Mouse (Mus musculus): ENCODE data around the gene Bnip2. TPM values are rescaled to one million over a fixed set of nuclear protein-coding genes. Genes with fewer than 3 reads are reported as not detected.

The Bnip2 gene
- total and polyA plus RNA-seq, 2 experiments from 2014 or later: 87.2 to 104 TPM

- no peak overlapping the region for H3K4me3 ChIP-seq (ENCODE audit: low read depth, low read length)
- DNase-seq (ENCODE audit: low spot score): no peak
- TF ChIP-seq EP300 (IDR thresholded peaks at IDR 0.05; ENCODE audit: low read depth) (no peak), CTCF (IDR thresholded peaks at IDR 0.05; ENCODE audit: low read depth) (no peak)
- 50% methylated on average over 6 of the region's 6 CpGs for WGBS
- no peak overlapping the region for H3K9ac ChIP-seq (replicated peaks; ENCODE audit: low read depth, low read length)
- no peaks in the 10 kb centered on the region for H3K4me1 ChIP-seq (ENCODE audit: control insufficient read depth, insufficient read depth)
- no peak overlapping the region for H3K27ac ChIP-seq (ENCODE audit: low read depth)
- H3K9me3 ChIP-seq (replicated peaks; ENCODE audit: control insufficient read depth, low read length): no peaks in the 10 kb centered on the region
- no peak overlapping the region for H3K4me2 ChIP-seq (ENCODE audit: low read depth, low read length)
- no peaks in the 10 kb centered on the region for H3K36me3 ChIP-seq (replicated peaks; ENCODE audit: control insufficient read depth, insufficient read depth, low read length)
- no peak for ATAC-seq (ENCODE audit: insufficient read depth, low read depth)
- no peaks in the 10 kb centered on the region for H3K27me3 ChIP-seq (ENCODE audit: control insufficient read depth, insufficient read depth, low read length)
Observed at GRCm38 (mm10) chr9:70048751-70049415, 59.6 kb downstream of the Bnip2 start.

- Histone ChIP-seq H3K9ac (replicated peaks; ENCODE audit: low read depth, low read length) (no peak overlapping the region), H3K27me3 (ENCODE audit: control insufficient read depth, insufficient read depth, low read length) (no peaks in the 10 kb centered on the region), H3K9me3 (replicated peaks; ENCODE audit: control insufficient read depth, low read length) (no peaks in the 10 kb centered on the region), H3K4me1 (ENCODE audit: control insufficient read depth, insufficient read depth) (no peaks in the 10 kb centered on the region), H3K4me2 (ENCODE audit: low read depth, low read length) (no peak overlapping the region), H3K36me3 (replicated peaks; ENCODE audit: control insufficient read depth, insufficient read depth, low read length) (no peaks in the 10 kb centered on the region), H3K4me3 (ENCODE audit: low read depth, low read length) (no peak overlapping the region), H3K27ac (ENCODE audit: low read depth) (no peak overlapping the region)
- DNase-seq (ENCODE audit: low spot score) (no peak), ATAC-seq (ENCODE audit: insufficient read depth, low read depth) (no peak)
- 27% methylated on average over 3 of the region's 3 CpGs for WGBS
- no peak for TF ChIP-seq CTCF (IDR thresholded peaks at IDR 0.05; ENCODE audit: low read depth)
- TF ChIP-seq EP300 (IDR thresholded peaks at IDR 0.05; ENCODE audit: low read depth): no peak
Observed at GRCm38 (mm10) chr9:70049416-70049783, 60.1 kb downstream of the Bnip2 start.

- TF ChIP-seq EP300 (IDR thresholded peaks at IDR 0.05; ENCODE audit: low read depth) (no peak), CTCF (IDR thresholded peaks at IDR 0.05; ENCODE audit: low read depth) (no peak)
- H3K27ac ChIP-seq (ENCODE audit: low read depth): no peak overlapping the region
- no peak overlapping the region for H3K9ac ChIP-seq (replicated peaks; ENCODE audit: low read depth, low read length)
- no peaks in the 10 kb centered on the region for H3K9me3 ChIP-seq (replicated peaks; ENCODE audit: control insufficient read depth, low read length)
- ATAC-seq (ENCODE audit: insufficient read depth, low read depth) (no peak), DNase-seq (ENCODE audit: low spot score) (no peak)
- no peaks in the 10 kb centered on the region for H3K36me3 ChIP-seq (replicated peaks; ENCODE audit: control insufficient read depth, insufficient read depth, low read length)
- no peak overlapping the region for H3K4me3 ChIP-seq (ENCODE audit: low read depth, low read length)
- 41% methylated on average over 8 of the region's 8 CpGs for WGBS
- H3K4me1 ChIP-seq (ENCODE audit: control insufficient read depth, insufficient read depth): no peaks in the 10 kb centered on the region
- H3K4me2 ChIP-seq (ENCODE audit: low read depth, low read length): no peak overlapping the region
- H3K27me3 ChIP-seq (ENCODE audit: control insufficient read depth, insufficient read depth, low read length): no peaks in the 10 kb centered on the region
Observed at GRCm38 (mm10) chr9:70049839-70050238, 60.6 kb downstream of the Bnip2 start.

- no peak overlapping the region for H3K27ac ChIP-seq (ENCODE audit: low read depth)
- no peaks in the 10 kb centered on the region for H3K9me3 ChIP-seq (replicated peaks; ENCODE audit: control insufficient read depth, low read length)
- ATAC-seq (ENCODE audit: insufficient read depth, low read depth) (no peak), DNase-seq (ENCODE audit: low spot score) (no peak)
- H3K4me3 ChIP-seq (ENCODE audit: low read depth, low read length): no peak overlapping the region
- no peak overlapping the region for H3K4me2 ChIP-seq (ENCODE audit: low read depth, low read length)
- H3K36me3 ChIP-seq (replicated peaks; ENCODE audit: control insufficient read depth, insufficient read depth, low read length): no peaks in the 10 kb centered on the region
- TF ChIP-seq CTCF (IDR thresholded peaks at IDR 0.05; ENCODE audit: low read depth) (no peak), EP300 (IDR thresholded peaks at IDR 0.05; ENCODE audit: low read depth) (no peak)
- no peaks in the 10 kb centered on the region for H3K4me1 ChIP-seq (ENCODE audit: control insufficient read depth, insufficient read depth)
- no peak overlapping the region for H3K9ac ChIP-seq (replicated peaks; ENCODE audit: low read depth, low read length)
- WGBS: 76% methylated on average over 3 of the region's 3 CpGs
- H3K27me3 ChIP-seq (ENCODE audit: control insufficient read depth, insufficient read depth, low read length): no peaks in the 10 kb centered on the region
Observed at GRCm38 (mm10) chr9:70052730-70053129, 63.5 kb downstream of the Bnip2 start.

- Histone ChIP-seq H3K4me2 (ENCODE audit: low read depth, low read length) (no peak overlapping the region), H3K9ac (replicated peaks; ENCODE audit: low read depth, low read length) (no peak overlapping the region), H3K9me3 (replicated peaks; ENCODE audit: control insufficient read depth, low read length) (no peaks in the 10 kb centered on the region), H3K4me1 (ENCODE audit: control insufficient read depth, insufficient read depth) (no peaks in the 10 kb centered on the region), H3K27ac (ENCODE audit: low read depth) (no peak overlapping the region), H3K4me3 (ENCODE audit: low read depth, low read length) (no peak overlapping the region), H3K27me3 (ENCODE audit: control insufficient read depth, insufficient read depth, low read length) (no peaks in the 10 kb centered on the region), H3K36me3 (replicated peaks; ENCODE audit: control insufficient read depth, insufficient read depth, low read length) (no peaks in the 10 kb centered on the region)
- WGBS: 34% methylated on average over 3 of the region's 3 CpGs
- no peak for ATAC-seq (ENCODE audit: insufficient read depth, low read depth)
- no peak for TF ChIP-seq CTCF (IDR thresholded peaks at IDR 0.05; ENCODE audit: low read depth)
- no peak for TF ChIP-seq EP300 (IDR thresholded peaks at IDR 0.05; ENCODE audit: low read depth)
- no peak for DNase-seq (ENCODE audit: low spot score)
Observed at GRCm38 (mm10) chr9:70053411-70053810, 64.1 kb downstream of the Bnip2 start.

Other genes starting within 250 kb of the Bnip2 start
- not detected in 2 replicates for gene Foxb1, start 228.5 kb upstream of the Bnip2 start, total RNA-seq (2014; rRNA removed; ENCODE audit: low replicate concordance)
- not detected in 2 replicates for gene Foxb1, start 228.5 kb upstream of the Bnip2 start, polyA plus RNA-seq (2015; fragmentation: Nextera tagmentation; extraction: Ambion mirVana)
- 103 and 105 TPM in 2 replicates for gene Gtf2a2, start 23.1 kb downstream of the Bnip2 start, total RNA-seq (2014; rRNA removed; ENCODE audit: low replicate concordance)
- gene Gtf2a2, start 23.1 kb downstream of the Bnip2 start, polyA plus RNA-seq (2015; fragmentation: Nextera tagmentation; extraction: Ambion mirVana): 195 and 203 TPM in 2 replicates
- not detected in 2 replicates for gene Gcnt3, start 48.6 kb downstream of the Bnip2 start, total RNA-seq (2014; rRNA removed; ENCODE audit: low replicate concordance)
- 0.04 TPM in 1 of 2 replicates, not detected in the other for gene Gcnt3, start 48.6 kb downstream of the Bnip2 start, polyA plus RNA-seq (2015; fragmentation: Nextera tagmentation; extraction: Ambion mirVana)
- 24.8 and 28.2 TPM in 2 replicates for gene Fam81a, start 153.1 kb downstream of the Bnip2 start, total RNA-seq (2014; rRNA removed; ENCODE audit: low replicate concordance)
- gene Fam81a, start 153.1 kb downstream of the Bnip2 start, polyA plus RNA-seq (2015; fragmentation: Nextera tagmentation; extraction: Ambion mirVana): 19.8 and 22.3 TPM in 2 replicates
- 7.0 and 8.1 TPM in 2 replicates for gene Myo1e, start 217.9 kb downstream of the Bnip2 start, total RNA-seq (2014; rRNA removed; ENCODE audit: low replicate concordance)
- gene Myo1e, start 217.9 kb downstream of the Bnip2 start, polyA plus RNA-seq (2015; fragmentation: Nextera tagmentation; extraction: Ambion mirVana): 5.0 and 6.6 TPM in 2 replicates